Mouse (Mus musculus) stomach, embryonic 15.5 days (tissue): ENCODE measurements at regions not wholly inside any gene's neighbourhood (a gene's known extent, or its start where the extent isn't known, plus 50 kb on each side); places are given as distances from the start of the nearest gene placed in this dataset.
"Not testable (repeated sequence)": the region's sequence is repeated elsewhere in the genome, so short reads cannot be mapped to it uniquely, and the experiment has no call there.

Experiments
- ATAC-seq: fragments of 200-750 bp; cut with Nextera tagmentation; 2 replicates; pipeline ENCODE4 v1.8.0; 2017; ENCODE audit warnings: low read depth, moderate number of reproducible peaks, moderate TSS enrichment; ENCODE audit not compliant: insufficient read depth, low FRiP score
- H3K27ac ChIP-seq: fragments of 300-500 bp; sonication (generic); 2 replicates; pipeline ENCODE4 v1.5.1; 2015; ENCODE audit warnings: mild to moderate bottlenecking, inconsistent platforms
- H3K27me3 ChIP-seq: fragments of 300-500 bp; sonication (generic); replicated peaks from 2 replicates; pipeline ENCODE4 v1.6.1; 2015; ENCODE audit warnings: inconsistent platforms
- H3K36me3 ChIP-seq: fragments of 300-500 bp; sonication (generic); 2 replicates; pipeline ENCODE4 v1.6.1; 2015; ENCODE audit warnings: inconsistent platforms
- H3K4me1 ChIP-seq: fragments of 300-500 bp; sonication (generic); 2 replicates; pipeline ENCODE4 v1.6.1; 2015; ENCODE audit warnings: inconsistent platforms
- H3K4me2 ChIP-seq: fragments of 300-500 bp; sonication (generic); 2 replicates; pipeline ENCODE4 v1.6.1; 2015; ENCODE audit warnings: mild to moderate bottlenecking, inconsistent platforms
- H3K4me3 ChIP-seq: fragments of 300-500 bp; sonication (generic); replicated peaks from 2 replicates; pipeline ENCODE4 v1.5.1; 2015; ENCODE audit warnings: inconsistent platforms
- H3K9ac ChIP-seq: fragments of 300-500 bp; sonication (generic); 2 replicates; pipeline ENCODE4 v1.6.1; 2015; ENCODE audit warnings: inconsistent platforms
- H3K9me3 ChIP-seq: fragments of 300-500 bp; sonication (generic); 2 replicates; pipeline ENCODE4 v1.6.1; 2016; ENCODE audit warnings: inconsistent platforms
- WGBS: fragments of 180-500 bp; shearing (Covaris S2); methylation state at CpG from one replicate; pipeline ENCODE4 v1.1.7; 2015; 5-methylcytosine and 5-hydroxymethylcytosine counted together

GRCm38 (mm10) chr3:80082780-80083519 lies 198.6 kb downstream of the Fam198b start:
- Histone ChIP-seq H3K9ac (no peak overlapping the region), H3K4me3 (no peak overlapping the region), H3K4me1 (no peaks in the 10 kb centered on the region), H3K4me2 (no peak overlapping the region), H3K27ac (no peak overlapping the region), H3K9me3 (no peaks in the 10 kb centered on the region), H3K27me3 (no peaks in the 10 kb centered on the region), H3K36me3 (no peaks in the 10 kb centered on the region)
- no peak for ATAC-seq
- WGBS: 72% methylated on average over 8 of the region's 8 CpGs

GRCm38 (mm10) chr3:80084168-80084567 lies 199.8 kb downstream of the Fam198b start:
- Histone ChIP-seq H3K4me2 (no peak overlapping the region), H3K9me3 (no peaks in the 10 kb centered on the region), H3K4me3 (no peak overlapping the region), H3K9ac (no peak overlapping the region), H3K36me3 (no peaks in the 10 kb centered on the region), H3K27ac (no peak overlapping the region), H3K4me1 (no peaks in the 10 kb centered on the region), H3K27me3 (no peaks in the 10 kb centered on the region)
- WGBS: 58% methylated on average over 3 of the region's 3 CpGs
- ATAC-seq: no peak

- Histone ChIP-seq H3K27me3 (no peaks in the 10 kb centered on the region), H3K36me3 (no peaks in the 10 kb centered on the region), H3K9me3 (no peaks in the 10 kb centered on the region), H3K27ac (no peak overlapping the region), H3K4me3 (no peak overlapping the region), H3K4me1 (no peaks in the 10 kb centered on the region), H3K4me2 (no peak overlapping the region), H3K9ac (no peak overlapping the region)
- ATAC-seq: no peak
- WGBS: 80% methylated on average over 3 of the region's 3 CpGs
Measured at GRCm38 (mm10) chr3:80099625-80100024, 215.3 kb downstream of the Fam198b start.

GRCm38 (mm10) chr3:80120177-80120736 lies 235.9 kb downstream of the Fam198b start:
- H3K9me3 ChIP-seq: no peaks in the 10 kb centered on the region
- H3K4me3 ChIP-seq: no peak overlapping the region
- no peak overlapping the region for H3K9ac ChIP-seq
- no peaks in the 10 kb centered on the region for H3K36me3 ChIP-seq
- no peaks in the 10 kb centered on the region for H3K27me3 ChIP-seq
- WGBS: 62% methylated on average over 1 of the region's 1 CpGs
- no peak overlapping the region for H3K27ac ChIP-seq
- no peak overlapping the region for H3K4me2 ChIP-seq
- no peak for ATAC-seq
- H3K4me1 ChIP-seq: no peaks in the 10 kb centered on the region

GRCm38 (mm10) chr3:80123666-80124065 lies 239.3 kb downstream of the Fam198b start:
- ATAC-seq: no peak
- Histone ChIP-seq H3K4me2 (no peak overlapping the region), H3K9ac (no peak overlapping the region), H3K27me3 (no peaks in the 10 kb centered on the region), H3K4me1 (no peaks in the 10 kb centered on the region), H3K4me3 (no peak overlapping the region), H3K9me3 (no peaks in the 10 kb centered on the region), H3K27ac (no peak overlapping the region), H3K36me3 (no peaks in the 10 kb centered on the region)
- 59% methylated on average over 6 of the region's 6 CpGs for WGBS

- Histone ChIP-seq H3K9me3 (no peaks in the 10 kb centered on the region), H3K9ac (no peak overlapping the region), H3K4me1 (no peaks in the 10 kb centered on the region), H3K4me3 (no peak overlapping the region), H3K27me3 (no peaks in the 10 kb centered on the region), H3K4me2 (no peak overlapping the region), H3K27ac (no peak overlapping the region), H3K36me3 (no peaks in the 10 kb centered on the region)
- 79% methylated on average over 8 of the region's 8 CpGs for WGBS
- no peak for ATAC-seq
Measured at GRCm38 (mm10) chr3:80124621-80125020, 240.3 kb downstream of the Fam198b start.

- WGBS: 72% methylated on average over 1 of the region's 1 CpGs
- H3K9me3 ChIP-seq: no peaks in the 10 kb centered on the region
- no peaks in the 10 kb centered on the region for H3K27me3 ChIP-seq
- no peak overlapping the region for H3K4me3 ChIP-seq
- no peaks in the 10 kb centered on the region for H3K36me3 ChIP-seq
- no peak overlapping the region for H3K4me2 ChIP-seq
- H3K4me1 ChIP-seq: no peaks in the 10 kb centered on the region
- no peak overlapping the region for H3K27ac ChIP-seq
- H3K9ac ChIP-seq: no peak overlapping the region
- no peak for ATAC-seq
Measured at GRCm38 (mm10) chr3:80141697-80142096, 257.4 kb downstream of the Fam198b start.

- no peak overlapping the region for H3K4me2 ChIP-seq
- no peak for ATAC-seq
Measured at GRCm38 (mm10) chr3:80160473-80160872, 276.1 kb downstream of the Fam198b start.

GRCm38 (mm10) chr3:80181749-80182148 lies 297.4 kb downstream of the Fam198b start:
- H3K9me3 ChIP-seq: no peaks in the 10 kb centered on the region
- no peak overlapping the region for H3K9ac ChIP-seq
- no peaks in the 10 kb centered on the region for H3K27me3 ChIP-seq
- no peaks in the 10 kb centered on the region for H3K4me1 ChIP-seq
- H3K4me2 ChIP-seq: no peak overlapping the region
- ATAC-seq: no peak
- no peak overlapping the region for H3K27ac ChIP-seq
- WGBS: 51% methylated on average over 2 of the region's 2 CpGs
- no peak overlapping the region for H3K4me3 ChIP-seq
- H3K36me3 ChIP-seq: no peaks in the 10 kb centered on the region

More at GRCm38 (mm10) chr3:80160473-80160872, 276.1 kb downstream of the Fam198b start:
- Histone ChIP-seq H3K9me3 (no peaks in the 10 kb centered on the region), H3K27me3 (no peaks in the 10 kb centered on the region), H3K9ac (no peak overlapping the region), H3K4me3 (no peak overlapping the region), H3K4me1 (no peaks in the 10 kb centered on the region), H3K27ac (no peak overlapping the region), H3K36me3 (no peaks in the 10 kb centered on the region)
- WGBS: 71% methylated on average over 2 of the region's 2 CpGs

- not testable (repeated sequence) for H3K4me2 ChIP-seq, H3K4me3 ChIP-seq, H3K27me3 ChIP-seq, ATAC-seq, H3K36me3 ChIP-seq, H3K4me1 ChIP-seq, H3K9me3 ChIP-seq, H3K9ac ChIP-seq, H3K27ac ChIP-seq
- 59% methylated on average over 2 of the region's 2 CpGs for whole genome bisulfite sequencing
Measured at GRCm38 (mm10) chr3:80182161-80182560, 297.8 kb downstream of the Fam198b start.

GRCm38 (mm10) chr3:80187406-80187805 lies 303.1 kb downstream of the Fam198b start:
- WGBS: 85% methylated on average over 5 of the region's 5 CpGs
- H3K9ac ChIP-seq: no peak overlapping the region
- no peak overlapping the region for H3K4me3 ChIP-seq
- H3K27me3 ChIP-seq: no peaks in the 10 kb centered on the region
- H3K27ac ChIP-seq: no peak overlapping the region
- ATAC-seq: no peak
- H3K4me1 ChIP-seq: no peaks in the 10 kb centered on the region
- no peak overlapping the region for H3K4me2 ChIP-seq
- H3K36me3 ChIP-seq: no peaks in the 10 kb centered on the region
- H3K9me3 ChIP-seq: no peaks in the 10 kb centered on the region

- Histone ChIP-seq H3K4me1 (no peaks in the 10 kb centered on the region), H3K27me3 (no peaks in the 10 kb centered on the region), H3K9ac (no peak overlapping the region), H3K27ac (no peak overlapping the region), H3K9me3 (no peaks in the 10 kb centered on the region), H3K4me3 (no peak overlapping the region), H3K4me2 (no peak overlapping the region), H3K36me3 (no peaks in the 10 kb centered on the region)
- 75% methylated on average over 2 of the region's 2 CpGs for WGBS
- ATAC-seq: no peak
Measured at GRCm38 (mm10) chr3:80200904-80201303, 316.6 kb downstream of the Fam198b start.
